Mouse (Mus musculus) ZHBTc4 (cell line): ENCODE results near the gene Ugdh.

ENCODE experiments used
- DNase-seq: peaks from one replicate; pipeline ENCODE4 v3.0.0-alpha.2; 2011; ENCODE audit warnings: low read depth, low spot score

The Ugdh gene

GRCm38 (mm10) chr5:65429441-65429840 is 6.3 kb downstream of the Ugdh start:
- DNase-seq, result no peak

DNA sequence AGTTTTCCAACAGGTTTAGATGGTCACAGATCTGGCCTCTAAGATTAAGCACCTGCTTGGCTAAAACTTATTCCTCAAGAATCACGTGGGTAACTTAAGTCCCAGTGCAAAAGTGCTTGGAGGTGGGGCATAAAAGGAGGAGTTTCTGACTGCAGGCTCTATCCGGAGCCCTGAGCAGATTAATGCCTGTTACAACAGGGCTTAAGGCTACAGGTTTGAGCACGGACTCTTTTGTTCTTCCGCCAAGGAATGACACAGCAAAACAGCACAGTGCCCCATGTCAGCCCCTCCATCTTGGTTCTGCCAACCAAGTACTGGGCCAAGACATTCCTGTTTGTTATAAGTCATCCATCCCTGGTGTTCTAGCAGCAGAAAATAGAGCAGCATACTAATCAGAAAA is 7.4 kb downstream of the Ugdh start:
- DNase-seq, result peak; percentile 82

GRCm38 (mm10) chr5:65425251-65425650 is 10.5 kb downstream of the Ugdh start:
- no peak for DNase-seq

- DNase-seq, result no peak
Measured at GRCm38 (mm10) chr5:65424215-65424614, 11.5 kb downstream of the Ugdh start.

DNA sequence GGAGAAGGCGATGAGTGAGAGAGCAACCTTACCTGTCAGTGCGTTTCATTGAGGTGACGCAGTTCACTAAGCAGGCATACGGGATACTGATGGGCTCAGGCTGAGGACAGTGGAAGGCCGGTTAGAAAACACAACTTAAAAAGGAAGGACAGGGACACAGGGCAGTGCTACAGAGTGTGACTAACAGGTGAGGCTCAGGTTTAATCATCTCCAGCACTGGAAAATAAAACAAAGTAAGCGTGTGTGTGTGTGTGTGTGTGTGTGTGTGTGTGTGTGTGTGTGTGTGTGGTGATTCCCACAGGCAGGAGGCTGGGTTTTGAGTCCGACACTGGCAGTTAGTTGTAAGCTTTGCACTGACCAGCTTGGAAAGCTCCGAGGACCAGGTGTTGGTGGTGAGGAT is 12.9 kb downstream of the Ugdh start:
- no peak for DNase-seq

DNA sequence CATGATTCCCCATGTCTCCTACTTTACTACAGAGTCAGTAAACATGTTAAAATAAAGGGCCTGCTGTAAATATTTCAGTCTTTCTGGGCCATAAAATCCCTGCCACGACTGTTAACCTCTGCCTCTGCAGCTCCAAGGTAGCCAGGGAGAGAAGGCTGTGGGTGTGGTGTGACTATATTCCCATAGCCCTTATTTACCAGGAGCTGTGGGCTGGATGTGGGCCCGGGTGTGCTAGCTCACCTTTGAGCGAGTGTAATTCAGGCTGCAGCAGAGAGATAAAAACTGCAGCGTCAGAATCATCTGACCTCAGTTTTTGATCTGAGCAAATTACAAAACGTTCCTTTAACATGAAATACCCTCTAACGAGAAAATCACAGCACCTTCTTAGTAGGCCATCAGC is 14.9 kb downstream of the Ugdh start:
- no peak for DNase-seq

- no peak for DNase-seq
Measured at GRCm38 (mm10) chr5:65419136-65419535, 16.6 kb downstream of the Ugdh start.

DNA sequence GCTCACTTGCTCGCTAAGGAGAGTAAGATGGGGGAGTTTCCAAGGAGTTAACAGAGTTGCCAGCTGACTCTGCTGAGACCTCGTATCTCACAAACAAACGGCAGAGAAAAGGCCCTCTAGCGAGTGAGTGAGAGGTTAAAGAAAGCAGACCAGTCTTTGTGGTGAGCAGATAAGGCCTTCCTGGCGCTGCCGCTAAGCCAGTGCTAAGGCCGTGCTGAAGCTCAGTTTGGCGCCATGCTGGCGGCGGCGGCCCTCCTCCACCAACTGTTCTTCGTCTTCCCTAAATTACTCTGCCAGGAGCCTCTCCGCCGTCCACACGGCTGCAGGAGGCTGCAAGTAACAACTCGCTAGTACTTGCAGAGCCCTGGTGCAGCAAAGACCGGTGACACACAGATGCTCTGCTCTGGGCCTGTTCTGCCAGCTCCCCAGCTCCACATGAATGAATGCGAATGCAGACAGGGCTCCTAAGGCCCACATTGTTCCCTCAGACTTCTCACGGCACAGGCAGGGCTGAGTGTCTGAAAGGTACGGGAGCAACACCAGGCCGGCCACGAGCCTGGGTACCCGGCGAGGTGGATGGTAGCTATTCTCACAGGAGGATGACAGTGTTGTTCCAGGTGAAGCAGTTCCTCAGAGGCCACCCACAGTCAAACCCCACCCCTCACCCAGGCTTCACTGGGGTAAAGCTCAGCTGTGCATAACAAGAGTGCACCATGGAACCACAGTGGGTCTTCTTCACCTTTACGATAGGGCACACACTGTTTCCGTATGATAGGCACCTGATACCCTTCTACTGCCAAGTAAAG is 19.9 kb downstream of the Ugdh start:
- DNase-seq, result peak; percentile 67

- DNase-seq, result peak; percentile 77
Measured at GRCm38 (mm10) chr5:65407989-65408388, 27.8 kb downstream of the Ugdh start.

DNA sequence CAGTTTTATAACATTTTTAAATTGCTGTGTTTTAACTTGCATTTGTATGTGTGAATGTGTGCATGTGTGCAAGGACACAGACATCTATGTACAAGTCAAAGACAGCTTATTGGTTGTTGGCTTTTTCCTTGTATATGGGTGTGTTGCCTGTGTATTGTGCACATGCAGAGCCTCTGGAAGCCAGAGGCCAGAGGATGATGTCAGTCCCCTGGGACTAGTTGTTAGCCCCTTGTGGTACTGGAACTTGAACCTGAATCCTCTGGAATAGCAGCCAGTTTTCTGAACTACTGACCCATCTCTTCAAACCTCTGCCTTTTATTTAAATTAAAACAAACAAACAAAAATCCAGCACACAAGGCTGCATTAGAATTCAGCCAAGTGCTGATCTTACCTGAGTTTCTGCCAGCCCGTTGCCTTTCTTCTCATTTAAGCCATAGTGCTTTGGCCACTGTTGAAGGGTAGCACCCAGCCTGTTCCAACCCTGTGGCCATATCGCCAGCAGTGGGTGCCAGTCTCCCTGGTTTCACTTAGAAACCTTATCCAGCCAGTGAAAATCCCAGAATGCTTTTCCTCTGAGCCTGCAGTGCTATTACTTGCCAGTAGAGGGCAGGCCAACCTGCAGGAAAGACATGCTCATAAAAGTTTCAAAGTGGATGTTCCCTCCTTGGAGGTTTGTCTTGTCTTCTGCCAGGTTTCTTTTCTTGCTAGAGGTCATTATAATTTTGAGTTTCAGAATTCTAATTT is 34.3 kb downstream of the Ugdh start:
- peak; percentile 88 for DNase-seq

GRCm38 (mm10) chr5:65394425-65394824 is 41.3 kb downstream of the Ugdh start:
- peak; percentile 26 for DNase-seq

DNA sequence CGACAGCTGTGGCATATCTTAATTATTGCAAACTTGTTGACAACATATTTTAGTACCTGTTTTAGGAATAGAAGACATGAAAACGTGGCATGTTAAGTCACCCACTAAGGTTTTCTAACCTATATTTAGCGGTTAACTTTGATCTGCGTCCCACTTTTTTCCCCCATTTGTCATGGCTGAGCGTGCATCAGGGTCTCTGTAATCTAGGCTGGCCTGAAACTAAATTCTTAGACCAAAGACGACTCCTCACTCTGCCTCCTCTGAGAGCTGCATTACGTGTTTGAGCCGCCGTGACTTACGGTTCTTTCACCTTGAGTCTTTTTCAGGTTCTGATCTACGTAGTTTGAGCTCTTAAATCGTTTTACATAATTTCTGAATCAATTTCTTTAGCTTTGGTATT is 44.0 kb downstream of the Ugdh start:
- peak; percentile 67 for DNase-seq

DNA sequence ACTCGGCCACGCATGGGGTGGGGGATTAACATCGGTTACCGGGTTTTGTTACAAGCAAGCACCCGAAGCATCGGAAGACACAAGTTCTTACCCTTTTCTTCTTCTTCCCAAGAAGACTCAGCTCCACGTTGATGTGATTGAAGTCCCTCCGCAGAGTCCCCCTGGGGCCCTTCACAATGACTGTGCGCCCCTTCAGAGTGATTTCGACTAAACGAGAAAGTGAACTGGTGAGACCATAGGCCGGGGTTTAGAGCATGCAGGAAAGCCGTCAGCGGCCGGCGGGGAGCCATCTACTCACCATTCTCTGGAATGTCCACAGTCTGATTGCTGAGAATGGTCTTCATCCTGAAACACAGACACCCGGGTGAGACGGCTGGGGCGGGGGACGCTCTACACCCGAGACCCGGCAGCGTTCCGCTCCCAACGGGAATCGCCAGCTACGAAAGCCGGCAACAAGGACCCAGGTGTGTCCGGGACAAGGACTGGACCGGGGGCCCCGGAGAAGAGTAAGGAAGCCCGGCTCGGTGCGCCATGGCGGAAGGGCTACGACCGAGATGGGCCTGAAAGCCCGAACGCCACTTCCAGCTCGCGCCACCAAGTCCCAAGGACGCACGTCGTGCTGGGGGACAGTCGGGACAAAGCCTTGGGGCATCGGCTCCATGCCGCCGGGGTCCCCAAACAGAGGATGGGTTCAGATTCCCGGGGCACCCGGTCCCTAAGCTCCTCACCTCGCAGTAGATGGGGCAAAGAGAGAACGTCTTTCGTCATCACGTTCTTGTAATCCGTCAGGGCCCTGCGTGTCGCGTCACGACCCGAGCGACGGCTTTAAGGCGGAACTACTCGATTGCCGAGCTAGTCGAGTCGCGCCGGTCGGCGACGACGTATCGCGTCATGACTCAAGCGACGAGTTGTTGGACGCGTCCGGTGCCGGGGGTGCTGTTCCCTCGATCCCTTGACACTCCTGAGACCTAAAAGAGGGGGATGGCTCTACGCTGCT is 44.8 kb downstream of the Ugdh start, which contains the start of the genes Rpl9 and Lias:
Gene Rpl9 (minus strand): TSS at position 797 of the 997 bp plus-strand sequence.
Gene Lias (plus strand): TSS at position 850 of the 997 bp plus-strand sequence.
- DNase-seq, result peak; percentile 100

GRCm38 (mm10) chr5:65387008-65387867 is 48.5 kb downstream of the Ugdh start:
- DNase-seq, result peak; percentile 66

DNA sequence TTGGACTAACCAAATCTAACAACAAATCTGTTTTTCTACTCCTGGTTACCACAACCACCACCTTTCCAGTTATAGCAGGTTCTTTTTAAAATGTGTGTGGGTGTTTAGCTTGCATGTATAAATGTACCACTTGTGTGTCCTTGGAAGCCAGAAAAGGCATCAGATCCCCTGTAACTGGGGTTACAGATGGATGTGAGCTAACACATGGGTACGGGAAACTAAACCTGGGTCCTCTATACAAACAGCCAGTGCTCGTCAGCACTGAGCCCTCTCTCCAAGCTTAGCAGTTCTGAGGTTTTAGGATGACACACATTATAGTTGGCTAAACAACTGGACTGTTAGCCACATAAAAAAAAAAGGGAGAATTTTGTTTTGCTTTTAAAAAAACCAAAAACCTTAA is 50.0 kb downstream of the Ugdh start:
- no peak for DNase-seq

DNA sequence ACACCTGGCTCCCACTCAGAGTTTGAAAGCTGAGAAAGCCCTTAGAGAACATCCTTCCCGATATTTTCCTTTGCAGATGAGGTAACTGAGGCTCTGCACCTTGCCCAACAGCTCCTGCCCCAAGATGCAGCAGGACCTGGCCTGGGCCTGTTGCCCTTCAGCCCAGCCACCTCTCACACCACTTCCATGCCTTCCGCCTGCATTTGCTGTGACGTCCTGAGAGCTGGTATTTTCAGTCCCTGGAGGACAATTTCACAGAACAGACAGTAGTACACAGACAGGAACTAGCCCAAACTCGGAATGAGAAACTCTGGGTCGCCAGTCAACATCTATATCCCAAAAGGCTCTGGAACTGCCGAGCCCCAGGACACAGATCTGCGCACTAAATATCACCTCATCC is 61.0 kb downstream of the Ugdh start:
- DNase-seq, result no peak

DNA sequence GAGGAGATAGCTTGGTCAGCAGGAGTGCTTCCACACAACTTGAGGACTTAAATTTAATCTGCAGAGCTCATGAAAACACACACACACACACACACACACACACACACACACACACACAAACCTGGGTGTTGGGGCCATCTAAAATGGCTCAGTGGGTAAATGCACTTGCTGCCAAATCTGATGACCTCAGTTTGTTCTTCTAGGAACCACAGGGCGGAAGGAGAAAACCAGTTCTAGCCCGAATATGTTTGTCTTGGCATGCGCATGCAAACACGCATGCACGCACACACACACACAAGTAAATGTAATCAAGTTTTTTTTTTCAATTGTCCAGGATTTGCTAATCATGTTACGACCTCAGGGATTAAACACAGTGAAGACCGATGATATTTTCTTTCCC is 64.2 kb downstream of the Ugdh start:
- DNase-seq, result no peak

- DNase-seq, result peak; percentile 28
Measured at GRCm38 (mm10) chr5:65367837-65368236, 67.9 kb downstream of the Ugdh start.
